Mouse (Mus musculus) left cerebral cortex, adult 9 months (tissue): ENCODE results near the gene Trim80.
"Not testable (repeated sequence)": the region's sequence is repeated elsewhere in the genome, so short reads cannot be mapped to it uniquely, and the experiment has no call there.

Experiments used
- DNase-seq, 2 experiments: peaks; one replicate each; pipeline ENCODE4 v3.0.0; 2022; ENCODE audit warnings: low spot score in 2 of 2

The Trim80 gene

GRCm38 (mm10) chr11:115427482-115428331 is 12.6 kb upstream of the Trim80 start:
- DNase-seq, result peak in 1 of 2 experiments; percentile 80

- peak in 1 of 2 experiments; percentile 55 for DNase-seq
Observed at GRCm38 (mm10) chr11:115429307-115429706, 11.0 kb upstream of the Trim80 start.

GRCm38 (mm10) chr11:115430561-115430960 is 9.8 kb upstream of the Trim80 start:
- no peak for DNase-seq

- DNase-seq, result no peak
Observed at GRCm38 (mm10) chr11:115432814-115433213, 7.5 kb upstream of the Trim80 start.

- no peak for DNase-seq
Observed at GRCm38 (mm10) chr11:115433342-115433741, 7.0 kb upstream of the Trim80 start.

GRCm38 (mm10) chr11:115435596-115436337 is 4.6 kb upstream of the Trim80 start:
- no peak for DNase-seq

GRCm38 (mm10) chr11:115437571-115438122 is 2.7 kb upstream of the Trim80 start:
- DNase-seq, result peak in 1 of 2 experiments; percentile 53

GRCm38 (mm10) chr11:115439326-115439725 is 1.0 kb upstream of the Trim80 start:
- no peak for DNase-seq

- DNase-seq, result no peak
Observed at GRCm38 (mm10) chr11:115441417-115441816, 1.1 kb downstream of the Trim80 start.

GRCm38 (mm10) chr11:115446906-115447305 is 6.6 kb downstream of the Trim80 start:
- DNase-seq, result no peak

GRCm38 (mm10) chr11:115447321-115447885 is 7.1 kb downstream of the Trim80 start:
- no peak for DNase-seq

GRCm38 (mm10) chr11:115448075-115448474 is 7.7 kb downstream of the Trim80 start:
- DNase-seq, result no peak

- DNase-seq, result no peak
Observed at GRCm38 (mm10) chr11:115448998-115449397, 8.7 kb downstream of the Trim80 start.

GRCm38 (mm10) chr11:115450176-115450575 is 9.8 kb downstream of the Trim80 start:
- no peak for DNase-seq

GRCm38 (mm10) chr11:115451781-115452241 is 11.5 kb downstream of the Trim80 start:
- DNase-seq, result no peak

GRCm38 (mm10) chr11:115452281-115452860 is 12.0 kb downstream of the Trim80 start:
- DNase-seq, result no peak

- no peak for DNase-seq
Observed at GRCm38 (mm10) chr11:115453306-115453705, 13.0 kb downstream of the Trim80 start.

- DNase-seq, result not testable (repeated sequence)
Observed at GRCm38 (mm10) chr11:115454822-115455221, 14.5 kb downstream of the Trim80 start.

GRCm38 (mm10) chr11:115455619-115456018 is 15.3 kb downstream of the Trim80 start:
- DNase-seq, result no peak

GRCm38 (mm10) chr11:115456182-115456581 is 15.8 kb downstream of the Trim80 start:
- DNase-seq, result no peak

- no peak for DNase-seq
Observed at GRCm38 (mm10) chr11:115457405-115457804, 17.1 kb downstream of the Trim80 start.

GRCm38 (mm10) chr11:115460976-115461375 is 20.6 kb downstream of the Trim80 start:
- no peak for DNase-seq
